Mouse (Mus musculus) cortical plate, adult 2 months (tissue): ENCODE results near the gene C2cd2l. TPM values are rescaled to one million over a fixed set of nuclear protein-coding genes. Genes with fewer than 3 reads are reported as not detected.
A peak's percentile ranks its signal among the peaks of the same experiment; 100 is the strongest.
"Not testable (repeated sequence)": the region's sequence is repeated elsewhere in the genome, so short reads cannot be mapped to it uniquely, and the experiment has no call there.

Experiments
- H3K27ac ChIP-seq: fragments of 200-500 bp; 2 replicates; pipeline ENCODE4 v1.5.1; 2012; ENCODE audit warnings: low read length, control low read depth, inconsistent platforms; ENCODE audit not compliant: insufficient read depth
- H3K4me1 ChIP-seq: fragments of 200-500 bp; 2 replicates; pipeline ENCODE4 v1.6.1; 2011; ENCODE audit warnings: low read length; ENCODE audit not compliant: control insufficient read depth, insufficient read depth
- H3K4me3 ChIP-seq: fragments of 200-500 bp; 2 replicates; pipeline ENCODE4 v1.5.1; 2011; ENCODE audit warnings: mild to moderate bottlenecking, low read length, control low read depth; ENCODE audit not compliant: insufficient read depth
- CTCF ChIP-seq: fragments of 200-500 bp; IDR thresholded peaks from 2 replicates; pipeline ENCODE4 v1.5.1; 2011; ENCODE audit warnings: mild to moderate bottlenecking, control low read depth, low read length; ENCODE audit not compliant: insufficient read depth; ENCODE audit errors: extremely low read depth
- POLR2A ChIP-seq: fragments of 200-500 bp; IDR thresholded peaks from 2 replicates; pipeline ENCODE4 v1.6.1; 2011; ENCODE audit warnings: mild to moderate bottlenecking, low read length, control low read depth; ENCODE audit not compliant: insufficient read depth; ENCODE audit errors: extremely low read depth
- polyA plus RNA-seq: library from polyadenylated mRNA; depleted of rRNA; stranded (reverse); fragments of >200 nt; gene quantifications from 2 replicates; pipeline ENCODE4 v1.2.3, GENCODE M21; 2012; rRNA removed

The C2cd2l gene
- polyA plus RNA-seq, result 203 and 213 TPM in 2 replicates

GRCm38 (mm10) chr9:44319887-44320798 lies at the start of gene C2cd2l:
TSS of gene C2cd2l (minus strand) at chr9:44320285.
- Histone ChIP-seq H3K27ac (peak within 1 kb of the TSS; percentile 89), H3K4me3 (peak within 1 kb of the TSS; percentile 78)

GRCm38 (mm10) chr9:44364480-44364879 lies 44.4 kb upstream of the C2cd2l start:
- TF ChIP-seq CTCF (0 out of 2 replicates have a peak, but pooled peaks have one; percentile 16), POLR2A (no peak)
- Histone ChIP-seq H3K4me1 (peaks cover 2% of the 10 kb centered on the region; the same call in 1 of the 2 replicates), H3K4me3 (no peak overlapping the region), H3K27ac (no peak overlapping the region)

More at GRCm38 (mm10) chr9:44319887-44320798, at the start of gene C2cd2l:
- TF ChIP-seq CTCF (no peak), POLR2A (peak; percentile 60)
- H3K4me1 ChIP-seq, result peaks cover 4% of the 10 kb centered on the region; the same call in 1 of the 2 replicates

- not testable (repeated sequence) for H3K27ac ChIP-seq, H3K4me1 ChIP-seq
- H3K4me3 ChIP-seq, result peak overlapping the region; percentile 80
Observed at GRCm38 (mm10) chr9:44361931-44362330, 41.8 kb upstream of the C2cd2l start.

GRCm38 (mm10) chr9:44361190-44361917 lies 41.3 kb upstream of the C2cd2l start, which contains the start of gene Vps11:
TSS of gene Vps11 (minus strand) at chr9:44361670.
- 0 out of 2 replicates have a peak within 1 kb of the TSS, but pooled peaks have one; percentile 32 for H3K27ac ChIP-seq
- no peak for TF ChIP-seq CTCF
- peak; percentile 97 for TF ChIP-seq POLR2A
- peak within 1 kb of the TSS; percentile 80 for H3K4me3 ChIP-seq
- peaks cover 2% of the 10 kb centered on the region; the same call in 1 of the 2 replicates for H3K4me1 ChIP-seq

- no peak overlapping the region for H3K27ac ChIP-seq
- H3K4me1 ChIP-seq, result peaks cover 2% of the 10 kb centered on the region; the same call in 1 of the 2 replicates
- no peak for TF ChIP-seq POLR2A
- no peak for TF ChIP-seq CTCF
- H3K4me3 ChIP-seq, result no peak overlapping the region
Observed at GRCm38 (mm10) chr9:44357207-44357606, 37.1 kb upstream of the C2cd2l start.

GRCm38 (mm10) chr9:44353142-44353541 lies 33.1 kb upstream of the C2cd2l start:
- no peak for TF ChIP-seq POLR2A
- no peak for TF ChIP-seq CTCF
- no peaks in the 10 kb centered on the region; the same call in 1 of the 2 replicates for H3K4me1 ChIP-seq
- H3K4me3 ChIP-seq, result no peak overlapping the region
- H3K27ac ChIP-seq, result no peak overlapping the region

GRCm38 (mm10) chr9:44352337-44352736 lies 32.3 kb upstream of the C2cd2l start:
- Histone ChIP-seq H3K4me3 (no peak overlapping the region), H3K27ac (no peak overlapping the region)
- no peak for TF ChIP-seq CTCF
- TF ChIP-seq POLR2A, result no peak

GRCm38 (mm10) chr9:44351396-44351795 lies 31.3 kb upstream of the C2cd2l start:
- H3K4me1 ChIP-seq, result no peaks in the 10 kb centered on the region; the same call in 1 of the 2 replicates
- TF ChIP-seq POLR2A (no peak), CTCF (no peak)
- no peak overlapping the region for H3K27ac ChIP-seq
- no peak overlapping the region for H3K4me3 ChIP-seq

More at GRCm38 (mm10) chr9:44352337-44352736, 32.3 kb upstream of the C2cd2l start:
- H3K4me1 ChIP-seq, result no peaks in the 10 kb centered on the region; the same call in 1 of the 2 replicates

- no peak for TF ChIP-seq POLR2A
- no peak for TF ChIP-seq CTCF
- H3K4me3 ChIP-seq, result no peak overlapping the region
- H3K27ac ChIP-seq, result no peak overlapping the region
- H3K4me1 ChIP-seq, result no peaks in the 10 kb centered on the region; the same call in 1 of the 2 replicates
Observed at GRCm38 (mm10) chr9:44348546-44348945, 28.5 kb upstream of the C2cd2l start.

GRCm38 (mm10) chr9:44347621-44348020 lies 27.5 kb upstream of the C2cd2l start:
- TF ChIP-seq CTCF, result no peak
- Histone ChIP-seq H3K4me3 (no peak overlapping the region), H3K27ac (no peak overlapping the region), H3K4me1 (no peaks in the 10 kb centered on the region; the same call in 1 of the 2 replicates)
